Mouse (Mus musculus): ENCODE measurements around the gene Magi1. TPM values are rescaled to one million over a fixed set of nuclear protein-coding genes. Genes with fewer than 3 reads are reported as not detected.

The Magi1 gene
- polyA plus RNA-seq, 1 experiment from 2014 or later: 7.0 TPM

GRCm38 (mm10) chr6:93786220-93786619 lies 497.5 kb downstream of the Magi1 start:
- Histone ChIP-seq H3K4me3 (ENCODE audit: low read length) (no peak overlapping the region), H3K36me3 (ENCODE audit: insufficient read depth, low read length) (no peaks in the 10 kb centered on the region), H3K4me2 (replicated peaks; ENCODE audit: low read depth, low read length) (no peak overlapping the region), H3K9me3 (ENCODE audit: low read length) (no peaks in the 10 kb centered on the region), H3K27ac (ENCODE audit: low read length) (no peak overlapping the region), H3K27me3 (ENCODE audit: insufficient read depth, low read length) (no peaks in the 10 kb centered on the region), H3K9ac (replicated peaks; ENCODE audit: low read length) (no peak overlapping the region), H3K4me1 (ENCODE audit: insufficient read depth, low read length) (no peaks in the 10 kb centered on the region)
- no peak for ATAC-seq (ENCODE audit: low FRiP score, low TSS enrichment)
- WGBS: 65% methylated on average over 2 of the region's 2 CpGs

- H3K9ac ChIP-seq (replicated peaks; ENCODE audit: low read length): no peak overlapping the region
- no peak overlapping the region for H3K4me2 ChIP-seq (replicated peaks; ENCODE audit: low read depth, low read length)
- H3K4me3 ChIP-seq (ENCODE audit: low read length): no peak overlapping the region
- H3K36me3 ChIP-seq (ENCODE audit: insufficient read depth, low read length): no peaks in the 10 kb centered on the region
- ATAC-seq (ENCODE audit: low FRiP score, low TSS enrichment): peak; percentile 69
- H3K27ac ChIP-seq (ENCODE audit: low read length): no peak overlapping the region
- WGBS: 61% methylated on average over 4 of the region's 4 CpGs
- no peaks in the 10 kb centered on the region for H3K27me3 ChIP-seq (ENCODE audit: insufficient read depth, low read length)
- peaks cover 3% of the 10 kb centered on the region; the same call in 1 of the 2 replicates for H3K4me1 ChIP-seq (ENCODE audit: insufficient read depth, low read length)
- peaks cover 2% of the 10 kb centered on the region; the same call in 1 of the 2 replicates for H3K9me3 ChIP-seq (ENCODE audit: low read length)
These were observed 512.6 kb downstream of the Magi1 start for GRCm38 (mm10) chr6:93771081-93771480.

- H3K4me1 ChIP-seq (ENCODE audit: insufficient read depth, low read length): peaks cover 3% of the 10 kb centered on the region; the same call in 1 of the 2 replicates
- H3K9me3 ChIP-seq (ENCODE audit: low read length): peaks cover 2% of the 10 kb centered on the region; the same call in 1 of the 2 replicates
- H3K4me3 ChIP-seq (ENCODE audit: low read length): no peak overlapping the region
- H3K4me2 ChIP-seq (replicated peaks; ENCODE audit: low read depth, low read length): no peak overlapping the region
- no peak overlapping the region for H3K27ac ChIP-seq (ENCODE audit: low read length)
- H3K36me3 ChIP-seq (ENCODE audit: insufficient read depth, low read length): no peaks in the 10 kb centered on the region
- WGBS: 93% methylated on average over 5 of the region's 5 CpGs
- ATAC-seq (ENCODE audit: low FRiP score, low TSS enrichment): no peak
- no peaks in the 10 kb centered on the region for H3K27me3 ChIP-seq (ENCODE audit: insufficient read depth, low read length)
- no peak overlapping the region for H3K9ac ChIP-seq (replicated peaks; ENCODE audit: low read length)
These were observed 513.3 kb downstream of the Magi1 start for GRCm38 (mm10) chr6:93770283-93771025.

GRCm38 (mm10) chr6:93758114-93758513 lies 525.6 kb downstream of the Magi1 start:
- no peaks in the 10 kb centered on the region for H3K27me3 ChIP-seq (ENCODE audit: insufficient read depth, low read length)
- no peak overlapping the region for H3K4me3 ChIP-seq (ENCODE audit: low read length)
- 66% methylated on average over 3 of the region's 3 CpGs for WGBS
- 0 out of 2 replicates have a peak overlapping the region, but pooled peaks have one; percentile 47 for H3K27ac ChIP-seq (ENCODE audit: low read length)
- H3K9me3 ChIP-seq (ENCODE audit: low read length): no peaks in the 10 kb centered on the region
- H3K9ac ChIP-seq (replicated peaks; ENCODE audit: low read length): no peak overlapping the region
- no peak overlapping the region for H3K4me2 ChIP-seq (replicated peaks; ENCODE audit: low read depth, low read length)
- H3K36me3 ChIP-seq (ENCODE audit: insufficient read depth, low read length): peaks cover 3% of the 10 kb centered on the region; the same call in 1 of the 2 replicates
- H3K4me1 ChIP-seq (ENCODE audit: insufficient read depth, low read length): peaks cover 4% of the 10 kb centered on the region; the same call in 1 of the 2 replicates
- ATAC-seq (ENCODE audit: low FRiP score, low TSS enrichment): no peak

- Histone ChIP-seq H3K36me3 (ENCODE audit: insufficient read depth, low read length) (peaks cover 3% of the 10 kb centered on the region; the same call in 1 of the 2 replicates), H3K4me3 (ENCODE audit: low read length) (no peak overlapping the region), H3K4me2 (replicated peaks; ENCODE audit: low read depth, low read length) (no peak overlapping the region), H3K9ac (replicated peaks; ENCODE audit: low read length) (no peak overlapping the region), H3K4me1 (ENCODE audit: insufficient read depth, low read length) (peaks cover 4% of the 10 kb centered on the region; the same call in 1 of the 2 replicates), H3K27me3 (ENCODE audit: insufficient read depth, low read length) (no peaks in the 10 kb centered on the region), H3K9me3 (ENCODE audit: low read length) (no peaks in the 10 kb centered on the region), H3K27ac (ENCODE audit: low read length) (peak overlapping the region; percentile 47; the same call in 1 of the 2 replicates)
- peak; percentile 97 for ATAC-seq (ENCODE audit: low FRiP score, low TSS enrichment)
- WGBS: 34% methylated on average over 11 of the region's 11 CpGs
These were observed 526.2 kb downstream of the Magi1 start for GRCm38 (mm10) chr6:93757353-93758087.

GRCm38 (mm10) chr6:93743145-93743544 lies 540.6 kb downstream of the Magi1 start:
- no peaks in the 10 kb centered on the region for H3K9me3 ChIP-seq (ENCODE audit: low read length)
- 41% methylated on average over 6 of the region's 6 CpGs for WGBS
- no peaks in the 10 kb centered on the region for H3K27me3 ChIP-seq (ENCODE audit: insufficient read depth, low read length)
- H3K4me2 ChIP-seq (replicated peaks; ENCODE audit: low read depth, low read length): no peak overlapping the region
- no peak overlapping the region for H3K4me3 ChIP-seq (ENCODE audit: low read length)
- ATAC-seq (ENCODE audit: low FRiP score, low TSS enrichment): no peak
- H3K27ac ChIP-seq (ENCODE audit: low read length): no peak overlapping the region
- H3K4me1 ChIP-seq (ENCODE audit: insufficient read depth, low read length): no peaks in the 10 kb centered on the region
- H3K9ac ChIP-seq (replicated peaks; ENCODE audit: low read length): no peak overlapping the region
- H3K36me3 ChIP-seq (ENCODE audit: insufficient read depth, low read length): peaks cover 18% of the 10 kb centered on the region

- Histone ChIP-seq H3K9me3 (ENCODE audit: low read length) (no peaks in the 10 kb centered on the region), H3K27ac (ENCODE audit: low read length) (no peak overlapping the region), H3K4me1 (ENCODE audit: insufficient read depth, low read length) (no peaks in the 10 kb centered on the region), H3K4me2 (replicated peaks; ENCODE audit: low read depth, low read length) (no peak overlapping the region), H3K4me3 (ENCODE audit: low read length) (no peak overlapping the region), H3K36me3 (ENCODE audit: insufficient read depth, low read length) (no peaks in the 10 kb centered on the region), H3K27me3 (ENCODE audit: insufficient read depth, low read length) (no peaks in the 10 kb centered on the region), H3K9ac (replicated peaks; ENCODE audit: low read length) (no peak overlapping the region)
- no peak for ATAC-seq (ENCODE audit: low FRiP score, low TSS enrichment)
- 93% methylated on average over 3 of the region's 3 CpGs for WGBS
These were observed 543.9 kb downstream of the Magi1 start for GRCm38 (mm10) chr6:93739786-93740185.

GRCm38 (mm10) chr6:93737083-93737482 lies 546.6 kb downstream of the Magi1 start:
- H3K4me2 ChIP-seq (replicated peaks; ENCODE audit: low read depth, low read length): no peak overlapping the region
- no peaks in the 10 kb centered on the region for H3K4me1 ChIP-seq (ENCODE audit: insufficient read depth, low read length)
- no peak overlapping the region for H3K9ac ChIP-seq (replicated peaks; ENCODE audit: low read length)
- no peak overlapping the region for H3K4me3 ChIP-seq (ENCODE audit: low read length)
- no peak overlapping the region for H3K27ac ChIP-seq (ENCODE audit: low read length)
- no peak for ATAC-seq (ENCODE audit: low FRiP score, low TSS enrichment)
- 100% methylated on average over 1 of the region's 1 CpGs for WGBS
- no peaks in the 10 kb centered on the region for H3K9me3 ChIP-seq (ENCODE audit: low read length)
- H3K27me3 ChIP-seq (ENCODE audit: insufficient read depth, low read length): no peaks in the 10 kb centered on the region
- H3K36me3 ChIP-seq (ENCODE audit: insufficient read depth, low read length): no peaks in the 10 kb centered on the region

GRCm38 (mm10) chr6:93736071-93736470 lies 547.6 kb downstream of the Magi1 start:
- 88% methylated on average over 3 of the region's 3 CpGs for WGBS
- no peak for ATAC-seq (ENCODE audit: low FRiP score, low TSS enrichment)
- no peaks in the 10 kb centered on the region for H3K27me3 ChIP-seq (ENCODE audit: insufficient read depth, low read length)
- no peaks in the 10 kb centered on the region for H3K4me1 ChIP-seq (ENCODE audit: insufficient read depth, low read length)
- no peaks in the 10 kb centered on the region for H3K36me3 ChIP-seq (ENCODE audit: insufficient read depth, low read length)
- H3K9ac ChIP-seq (replicated peaks; ENCODE audit: low read length): no peak overlapping the region
- H3K9me3 ChIP-seq (ENCODE audit: low read length): no peaks in the 10 kb centered on the region
- H3K4me3 ChIP-seq (ENCODE audit: low read length): no peak overlapping the region
- H3K4me2 ChIP-seq (replicated peaks; ENCODE audit: low read depth, low read length): no peak overlapping the region
- no peak overlapping the region for H3K27ac ChIP-seq (ENCODE audit: low read length)

GRCm38 (mm10) chr6:93733800-93734199 lies 549.9 kb downstream of the Magi1 start:
- Histone ChIP-seq H3K4me2 (replicated peaks; ENCODE audit: low read depth, low read length) (no peak overlapping the region), H3K4me1 (ENCODE audit: insufficient read depth, low read length) (peaks cover 5% of the 10 kb centered on the region), H3K9me3 (ENCODE audit: low read length) (no peaks in the 10 kb centered on the region), H3K9ac (replicated peaks; ENCODE audit: low read length) (no peak overlapping the region), H3K27me3 (ENCODE audit: insufficient read depth, low read length) (no peaks in the 10 kb centered on the region), H3K36me3 (ENCODE audit: insufficient read depth, low read length) (no peaks in the 10 kb centered on the region), H3K27ac (ENCODE audit: low read length) (no peak overlapping the region), H3K4me3 (ENCODE audit: low read length) (no peak overlapping the region)
- ATAC-seq (ENCODE audit: low FRiP score, low TSS enrichment): no peak
- 67% methylated on average over 6 of the region's 6 CpGs for WGBS

All from kidney, embryonic 16.5 days (tissue).